Mouse (Mus musculus) stomach, adult 2 months (tissue): ENCODE results near the gene Hspbap1. TPM values are rescaled to one million over a fixed set of nuclear protein-coding genes. Genes with fewer than 3 reads are reported as not detected.

ENCODE experiments used
- polyA plus RNA-seq: library from polyadenylated mRNA; depleted of rRNA; stranded (reverse); fragments of >200 nt; gene quantifications from 2 replicates; pipeline ENCODE4 v1.2.3, GENCODE M21; 2012; rRNA removed

Gene Hspbap1
- polyA plus RNA-seq: 0.86 and 1.5 TPM in 2 replicates

GRCm38 (mm10) chr16:35769878-35770657, at the start of gene Hspbap1:
Gene Hspbap1 (plus strand): TSS chr16:35770375.

DNA sequence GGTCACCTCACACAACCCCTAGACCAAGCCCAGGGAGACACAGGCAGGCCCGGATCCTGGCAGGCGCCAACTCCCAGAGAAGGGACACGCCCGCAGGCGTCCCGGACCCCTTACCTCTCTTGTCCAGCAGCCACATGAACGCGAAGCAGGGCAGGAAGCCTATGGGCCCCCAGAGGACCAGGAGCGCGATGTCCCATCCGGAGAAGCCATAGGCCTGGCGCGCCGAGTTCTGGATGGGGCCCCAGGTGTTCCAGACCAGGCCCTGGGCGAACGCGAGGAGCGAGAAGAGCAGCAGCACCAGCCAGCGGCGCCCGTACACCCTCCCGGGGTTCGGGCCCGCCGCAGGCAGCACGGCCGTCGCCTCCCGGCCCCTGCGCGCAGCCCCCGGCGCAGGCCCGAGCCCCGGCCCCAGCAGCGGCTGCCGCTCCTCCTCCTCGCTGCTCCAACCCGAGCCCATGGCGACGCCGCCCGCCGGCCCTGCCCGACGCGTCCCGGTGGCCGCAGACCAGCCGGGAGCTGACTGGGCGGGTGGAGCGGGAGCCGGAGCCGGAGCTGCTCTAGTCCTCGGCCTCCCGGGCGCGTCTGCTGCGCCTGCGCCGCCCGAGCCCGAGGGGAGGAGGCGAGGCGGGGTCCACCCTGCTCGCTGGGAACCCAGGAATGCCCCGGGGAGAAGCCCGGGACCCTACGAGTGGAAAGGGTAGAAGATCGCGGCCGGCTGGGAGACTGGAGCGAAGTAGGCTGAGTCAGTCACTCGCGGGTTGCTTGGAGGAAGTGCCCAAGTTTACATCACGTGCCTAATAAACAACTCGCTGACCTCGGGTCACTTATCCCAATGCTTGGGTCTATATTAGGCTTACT, 1.2 kb upstream of the Hspbap1 start, which contains the start of gene Dirc2:
Gene Dirc2, minus strand, starts transcription at position 572 of the 858 bp plus-strand sequence.

GRCm38 (mm10) chr16:35871048-35871851, 101.1 kb downstream of the Hspbap1 start, which contains the start of gene Parp14:
Gene Parp14 (minus strand): TSS chr16:35871544.

Other genes with a start within 250 kb of the Hspbap1 start
- gene Sema5b, start 229.2 kb upstream of the Hspbap1 start, polyA plus RNA-seq: 0.49 and 0.68 TPM in 2 replicates
- 5.8 and 7.4 TPM in 2 replicates for gene Dirc2, start 1.0 kb upstream of the Hspbap1 start, polyA plus RNA-seq
- gene Parp14, start 101.2 kb downstream of the Hspbap1 start, polyA plus RNA-seq: 0.60 and 0.78 TPM in 2 replicates
- 0.77 and 1.0 TPM in 2 replicates for gene Parp9, start 168.1 kb downstream of the Hspbap1 start, polyA plus RNA-seq
- 1.2 and 1.7 TPM in 2 replicates for gene Dtx3l, start 168.8 kb downstream of the Hspbap1 start, polyA plus RNA-seq
- 1.2 and 1.5 TPM in 2 replicates for gene Kpna1, start 208.4 kb downstream of the Hspbap1 start, polyA plus RNA-seq